Mouse (Mus musculus) heart, postnatal 14 days (tissue): Measurements from ENCODE around the gene Cpeb4. TPM values are rescaled to one million over a fixed set of nuclear protein-coding genes. Genes with fewer than 3 reads are reported as not detected.

Experiments used
- DNase-seq, 2 experiments: peaks; one replicate each; pipeline ENCODE4 v3.0.0; 2021 to 2022
- intact Hi-C: fragments of 180-260 bp; cut with DNase I; formaldehyde crosslinking; loops from one replicate; pipeline ENCODE4 v1.15.1; 2025
- total RNA-seq, 2 experiments: library from RNA; stranded (reverse); gene quantifications; 2 replicates each; pipeline ENCODE4 v1.2.3; 2021

Gene Cpeb4
- total RNA-seq, 2 experiments from 2014 or later: 82.8 to 94.9 TPM

DNA sequence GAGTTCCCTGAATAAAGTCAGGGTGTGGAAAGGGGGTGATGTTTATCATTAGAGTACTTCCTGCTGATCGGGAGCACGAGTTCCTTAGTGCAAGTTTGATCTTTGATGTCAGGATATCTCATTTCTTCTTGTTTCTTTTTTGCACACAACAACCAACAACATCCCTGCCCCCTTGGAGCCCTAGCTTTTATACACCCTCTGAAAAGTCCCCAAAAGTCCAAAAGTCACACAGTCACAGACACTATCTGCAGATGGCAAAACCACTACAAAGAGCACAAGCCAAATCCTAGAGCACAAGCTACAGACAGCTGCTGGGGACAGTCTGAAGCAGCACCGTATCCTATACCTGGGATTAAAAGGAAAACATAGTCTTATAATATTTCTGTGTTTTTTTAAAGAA lies 20.1 kb downstream of the Cpeb4 start:
- intact Hi-C loops: no loop called here
- DNase-seq: no peak

DNA sequence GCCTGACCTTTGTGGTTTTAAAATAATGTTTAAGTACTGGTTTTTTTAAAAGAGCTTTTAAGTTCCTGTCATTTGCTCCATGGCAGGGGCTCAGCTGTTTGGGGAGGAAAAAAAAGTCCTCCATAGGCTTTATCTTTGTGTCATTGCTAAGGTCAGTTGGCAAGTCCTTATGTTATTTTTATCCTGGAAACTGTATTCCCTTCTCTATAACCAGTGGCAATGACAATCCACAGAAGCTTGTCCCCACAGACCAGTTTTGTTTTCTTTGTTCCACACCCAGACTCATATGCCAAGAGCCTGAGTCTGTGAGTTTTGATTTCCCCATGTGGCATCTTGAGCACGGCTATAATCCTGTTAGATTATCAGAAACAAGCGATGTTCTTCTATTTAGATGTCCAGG lies 21.6 kb downstream of the Cpeb4 start:
- intact Hi-C loops: no loop called here
- no peak for DNase-seq

GRCm38 (mm10) chr11:31896065-31896792 lies 24.2 kb downstream of the Cpeb4 start:
- no peak for DNase-seq
- intact Hi-C loops: no loop called here

DNA sequence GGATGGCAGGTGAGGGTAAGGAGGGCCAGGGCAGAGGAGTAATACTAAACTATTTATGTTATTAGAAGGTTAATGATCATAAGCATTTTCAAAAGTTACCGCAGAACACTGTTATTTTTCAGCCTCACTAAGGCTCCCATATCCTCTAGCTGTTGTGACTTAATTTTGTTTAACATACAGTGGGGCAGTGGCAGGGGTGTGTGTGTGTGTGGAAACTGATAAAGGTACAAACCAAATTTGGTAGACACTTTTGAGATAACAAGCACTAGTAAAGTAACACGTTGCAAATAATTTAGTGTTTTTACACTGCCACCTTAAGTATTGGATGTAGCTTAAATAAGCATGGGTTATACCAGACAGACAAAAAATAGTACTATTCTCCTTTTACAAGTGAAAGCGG lies 24.9 kb downstream of the Cpeb4 start:
- DNase-seq: no peak
- intact Hi-C loops: no loop called here

- intact Hi-C loops: loop anchor here (2.0 kb wide), 1 partner anchor 16 kb away; no protein-coding TSS in a partner anchor
- DNase-seq: no peak
These were observed 27.2 kb downstream of the Cpeb4 start for GRCm38 (mm10) chr11:31899166-31899565.

DNA sequence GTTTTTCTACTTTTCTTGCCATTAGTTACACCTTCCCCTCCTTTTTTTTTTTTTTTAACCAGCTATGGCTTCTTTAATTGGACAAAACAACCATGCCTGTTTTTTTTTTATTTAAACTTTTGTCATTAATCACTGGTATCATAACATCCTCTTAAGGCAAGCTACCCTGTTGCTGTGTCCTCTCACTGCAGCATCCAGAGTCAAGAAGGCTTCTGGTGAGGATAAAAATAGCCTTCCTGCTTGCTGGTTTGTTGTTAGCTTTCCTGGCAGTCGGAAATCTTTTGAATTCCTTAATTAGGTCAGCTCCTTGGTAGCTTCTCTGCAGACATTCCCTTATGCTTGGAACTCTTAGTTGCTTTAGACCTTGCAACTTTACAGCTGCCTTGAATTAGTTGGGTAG lies 28.7 kb downstream of the Cpeb4 start:
- no peak for DNase-seq
- intact Hi-C loops: no loop called here

DNA sequence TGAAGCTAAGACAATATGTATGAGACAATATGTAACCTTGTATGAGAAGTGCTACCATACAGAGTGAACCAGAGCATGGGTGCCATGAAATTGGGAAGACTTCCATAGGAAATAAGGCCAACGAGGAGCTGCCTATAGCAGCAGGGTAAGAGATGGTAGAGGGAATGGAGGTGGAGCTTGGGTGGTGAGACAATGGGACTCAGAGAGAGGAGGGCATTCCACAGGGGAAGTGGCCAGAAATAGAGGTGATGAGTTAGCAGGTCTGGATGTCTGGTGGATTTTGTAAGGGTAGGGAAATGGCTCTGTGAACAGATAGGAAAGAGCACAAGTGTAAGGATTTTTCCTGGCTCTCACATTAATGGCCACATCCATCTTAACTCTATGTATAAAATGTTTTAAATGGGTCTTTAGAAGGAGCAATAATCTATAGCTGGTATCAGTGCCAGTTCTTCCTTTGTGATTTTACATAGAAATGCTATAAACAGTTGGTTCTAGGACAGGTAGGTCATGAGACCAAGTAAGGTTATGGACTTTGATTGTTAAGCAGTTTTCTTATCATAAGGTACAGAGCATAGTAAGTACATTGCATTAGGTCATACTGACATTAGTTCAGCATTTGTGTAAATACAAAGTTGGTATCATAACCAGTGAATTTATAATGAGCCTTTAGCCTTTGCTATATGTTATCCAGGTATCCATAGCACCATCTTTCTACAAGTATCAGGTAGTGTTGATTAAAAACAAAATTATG lies 30.4 kb downstream of the Cpeb4 start:
- no peak for DNase-seq
- intact Hi-C loops: no loop called here

DNA sequence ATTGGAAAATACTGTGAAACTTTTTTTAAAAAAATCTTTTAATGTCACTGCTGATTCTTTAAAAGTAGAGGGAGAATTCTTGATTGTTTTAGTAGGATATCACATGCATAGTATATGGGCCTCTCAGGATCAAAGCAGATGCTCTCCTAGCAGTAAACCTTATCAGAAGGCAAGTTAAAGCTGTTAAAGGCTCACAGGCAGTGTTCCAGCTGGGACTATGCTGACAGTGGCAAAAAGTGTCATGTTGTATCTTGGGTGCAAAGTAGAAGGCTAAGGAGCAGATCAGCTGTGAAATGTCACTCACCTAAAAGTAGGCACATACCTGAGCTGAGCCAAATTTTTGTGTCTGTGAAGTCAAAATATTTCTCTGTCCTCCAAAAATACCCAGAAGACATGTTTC lies 34.5 kb downstream of the Cpeb4 start:
- intact Hi-C loops: loop anchor here (5.0 kb wide), 2 partner anchors 34 to 41 kb away; partner anchors contain the start of gene Cpeb4
- no peak for DNase-seq

DNA sequence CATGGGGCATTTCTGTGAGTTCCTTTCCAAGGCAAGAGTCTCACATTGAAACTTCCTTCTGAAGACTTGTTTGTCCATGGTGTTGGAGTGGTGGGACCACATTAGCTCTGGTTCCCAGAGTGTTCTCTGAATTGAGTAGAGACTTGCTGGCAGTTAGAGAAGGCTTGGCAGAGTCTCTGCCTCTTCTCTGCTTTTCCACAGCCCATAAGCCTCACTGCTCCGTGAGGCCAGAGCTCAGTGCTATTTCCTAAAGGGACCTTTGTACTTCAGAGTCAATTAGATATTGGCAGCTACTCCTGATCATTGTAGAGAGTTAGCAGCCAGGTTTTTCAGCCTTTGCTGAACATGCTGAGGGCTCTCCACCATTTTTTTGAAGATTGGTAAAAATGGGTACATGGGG lies 35.6 kb downstream of the Cpeb4 start:
- intact Hi-C loops: loop anchor here (5.0 kb wide), 2 partner anchors 35 to 40 kb away; partner anchors contain the start of gene Cpeb4
- no peak for DNase-seq

DNA sequence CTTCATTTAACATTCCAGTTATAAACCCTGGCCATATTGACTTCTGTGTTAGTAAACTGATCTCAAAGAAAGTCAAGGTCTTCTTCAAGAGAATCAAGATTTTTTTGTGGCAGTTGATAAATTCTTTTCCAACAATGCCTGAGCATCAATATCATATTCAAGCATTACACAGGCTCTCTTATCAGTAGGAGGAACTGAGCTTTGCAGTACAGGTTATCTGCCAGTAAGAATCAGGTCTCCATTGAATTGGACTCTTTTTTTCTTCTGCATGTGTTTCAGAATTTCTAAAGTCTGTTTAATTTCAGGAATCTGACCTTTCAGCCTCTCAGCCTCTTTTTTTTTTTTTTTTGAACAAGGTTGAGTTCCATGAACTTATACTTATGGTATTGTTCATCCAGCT lies 40.9 kb downstream of the Cpeb4 start:
- intact Hi-C loops: no loop called here
- DNase-seq: no peak

DNA sequence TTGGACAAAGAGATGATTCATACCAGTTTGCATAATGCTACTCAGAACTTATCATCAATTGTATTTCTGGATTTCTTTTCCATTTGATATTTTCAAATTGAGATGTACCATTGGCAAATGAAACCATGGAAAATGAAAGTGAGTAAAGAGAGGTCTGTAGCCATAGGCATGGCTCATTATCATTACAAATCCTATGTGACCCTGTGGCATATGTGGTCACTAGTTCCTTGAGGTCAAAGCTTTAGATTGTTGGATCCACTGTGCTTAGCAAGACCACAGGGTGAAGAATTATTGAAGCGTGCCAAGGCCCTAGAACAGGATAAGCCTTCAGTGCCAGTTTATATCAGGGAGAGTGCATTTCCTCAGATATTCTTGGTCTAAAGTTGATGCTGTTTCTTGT lies 45.8 kb downstream of the Cpeb4 start:
- no peak for DNase-seq
- intact Hi-C loops: no loop called here

DNA sequence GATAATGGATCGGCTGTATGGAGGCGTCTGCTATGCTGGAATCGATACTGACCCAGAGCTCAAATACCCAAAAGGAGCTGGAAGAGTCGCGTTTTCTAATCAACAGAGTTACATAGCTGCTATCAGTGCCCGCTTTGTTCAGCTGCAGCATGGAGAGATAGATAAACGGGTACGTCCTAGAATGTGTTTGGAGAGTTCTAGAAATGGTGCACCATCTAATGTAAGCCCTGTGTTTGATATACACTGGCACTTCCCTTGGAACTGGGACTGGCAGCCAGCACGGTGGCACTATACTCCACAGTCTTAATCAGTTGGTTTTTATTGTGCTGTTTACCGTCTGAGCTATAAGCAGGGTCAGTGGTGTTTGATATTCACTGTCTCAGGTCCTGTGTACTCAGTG lies 58.0 kb downstream of the Cpeb4 start:
- intact Hi-C loops: loop anchor here (5.0 kb wide), 1 partner anchor 58 kb away; the partner anchor contains the start of gene Cpeb4
- no peak for DNase-seq

DNA sequence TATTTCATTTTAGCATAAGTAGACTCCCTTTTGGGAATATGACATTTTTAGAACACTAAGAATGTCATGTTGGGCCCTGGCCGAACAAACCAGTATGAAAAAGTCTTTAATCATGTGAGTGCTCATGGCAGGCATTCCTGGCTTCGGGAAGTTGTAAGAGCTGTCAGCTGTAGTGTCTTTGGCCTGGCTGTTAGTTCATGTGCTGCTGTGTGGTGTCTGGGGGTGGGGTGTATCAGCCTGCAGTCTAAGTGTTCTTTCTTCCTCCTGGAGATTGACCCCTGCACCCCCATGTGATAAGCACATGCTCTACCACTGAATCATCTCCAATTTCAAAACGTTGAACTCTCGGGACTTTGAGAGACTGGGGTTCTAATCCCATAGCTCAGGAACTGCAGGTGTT lies 63.6 kb downstream of the Cpeb4 start:
- DNase-seq: peak; percentile 16 to 45
- intact Hi-C loops: no loop called here

- intact Hi-C loops: no loop called here
- DNase-seq: no peak
These were observed 65.0 kb downstream of the Cpeb4 start for GRCm38 (mm10) chr11:31936910-31937525.

DNA sequence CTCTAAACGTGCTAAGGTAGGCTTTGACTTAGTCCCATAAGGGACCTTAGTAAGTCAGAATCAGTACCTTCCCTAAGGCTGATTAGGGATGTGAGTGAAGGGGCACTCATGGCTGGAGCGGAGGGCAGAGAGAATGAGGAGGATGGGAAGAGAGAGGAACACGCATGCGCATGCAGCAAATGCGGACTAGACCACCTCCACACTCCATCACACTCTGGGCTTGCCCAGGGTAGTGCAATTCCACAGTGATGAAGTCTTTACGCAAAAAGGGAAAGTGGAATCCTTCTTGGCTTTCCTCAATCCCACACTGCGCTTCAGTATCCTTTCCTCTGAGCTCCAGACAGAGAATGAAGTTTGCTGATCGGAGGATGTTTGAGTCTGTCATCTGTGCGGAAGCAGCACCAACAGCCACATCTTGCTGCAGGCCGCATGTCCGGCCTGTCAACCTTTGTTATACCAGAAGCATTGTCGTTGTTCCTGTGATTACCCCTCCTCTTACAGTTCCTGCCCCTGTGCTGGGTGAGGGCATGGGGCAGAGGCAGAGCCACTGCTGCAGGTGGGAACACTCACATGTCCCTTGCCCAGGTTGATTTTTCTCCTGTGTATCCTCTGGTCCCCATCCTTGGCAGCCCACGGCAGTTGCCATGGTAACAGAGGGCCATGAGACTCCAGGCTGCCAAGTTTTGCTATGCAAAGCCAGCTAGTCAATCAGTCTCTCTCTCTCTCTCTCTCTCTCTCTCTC lies 69.1 kb downstream of the Cpeb4 start:
- intact Hi-C loops: no loop called here
- no peak for DNase-seq

DNA sequence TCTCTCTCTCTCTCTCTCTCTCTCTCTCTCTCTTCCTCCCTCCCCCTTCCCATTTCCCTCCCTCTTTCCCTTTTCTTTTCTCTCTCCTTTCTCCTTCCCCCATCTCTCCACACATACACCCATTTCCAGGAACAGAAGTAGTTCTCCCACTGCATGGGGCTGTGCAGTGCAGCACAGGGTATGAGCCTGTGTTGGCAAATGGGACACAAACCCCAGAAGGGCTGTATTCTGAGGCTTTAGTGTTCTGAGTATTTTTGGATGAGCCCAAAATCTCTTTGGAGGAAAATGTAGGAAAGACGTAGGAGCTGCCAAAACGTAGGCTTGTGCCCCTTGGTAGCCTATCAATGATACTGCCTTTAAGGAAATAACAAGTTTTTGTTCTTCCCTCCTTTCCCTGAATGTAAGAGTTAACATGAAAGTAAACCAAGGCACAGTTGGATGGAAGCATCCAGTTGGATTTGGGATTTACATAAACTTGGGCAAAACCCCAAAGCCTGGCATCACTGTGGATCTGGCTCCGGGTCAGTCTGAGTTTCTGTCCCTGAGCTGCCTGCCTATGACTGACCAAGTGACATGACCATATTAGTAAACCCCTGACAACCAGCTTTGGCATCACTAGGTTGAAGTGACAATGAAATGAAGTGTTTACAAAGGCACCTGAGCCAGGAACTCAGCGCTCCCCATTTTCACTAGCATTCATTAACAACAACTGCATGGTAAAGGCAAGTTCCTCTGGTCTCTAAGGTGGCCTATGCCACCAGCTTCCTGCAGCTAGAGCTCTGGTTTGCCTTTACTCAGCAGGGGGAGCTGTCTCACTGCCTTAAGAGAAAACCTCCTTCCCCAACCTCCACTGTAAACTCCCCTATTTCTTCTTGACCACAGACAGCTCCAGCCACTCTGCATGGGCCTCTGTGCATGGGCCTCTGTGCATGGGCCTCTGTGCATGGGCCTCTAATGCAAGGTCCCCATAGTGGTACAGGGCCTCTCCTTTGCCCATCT lies 69.9 kb downstream of the Cpeb4 start:
- no peak for DNase-seq
- intact Hi-C loops: no loop called here

- intact Hi-C loops: loop anchor here (5.0 kb wide), 2 partner anchors 38 to 183 kb away; no protein-coding TSS in a partner anchor
- no peak for DNase-seq
These were observed 73.5 kb downstream of the Cpeb4 start for GRCm38 (mm10) chr11:31945471-31945870.

DNA sequence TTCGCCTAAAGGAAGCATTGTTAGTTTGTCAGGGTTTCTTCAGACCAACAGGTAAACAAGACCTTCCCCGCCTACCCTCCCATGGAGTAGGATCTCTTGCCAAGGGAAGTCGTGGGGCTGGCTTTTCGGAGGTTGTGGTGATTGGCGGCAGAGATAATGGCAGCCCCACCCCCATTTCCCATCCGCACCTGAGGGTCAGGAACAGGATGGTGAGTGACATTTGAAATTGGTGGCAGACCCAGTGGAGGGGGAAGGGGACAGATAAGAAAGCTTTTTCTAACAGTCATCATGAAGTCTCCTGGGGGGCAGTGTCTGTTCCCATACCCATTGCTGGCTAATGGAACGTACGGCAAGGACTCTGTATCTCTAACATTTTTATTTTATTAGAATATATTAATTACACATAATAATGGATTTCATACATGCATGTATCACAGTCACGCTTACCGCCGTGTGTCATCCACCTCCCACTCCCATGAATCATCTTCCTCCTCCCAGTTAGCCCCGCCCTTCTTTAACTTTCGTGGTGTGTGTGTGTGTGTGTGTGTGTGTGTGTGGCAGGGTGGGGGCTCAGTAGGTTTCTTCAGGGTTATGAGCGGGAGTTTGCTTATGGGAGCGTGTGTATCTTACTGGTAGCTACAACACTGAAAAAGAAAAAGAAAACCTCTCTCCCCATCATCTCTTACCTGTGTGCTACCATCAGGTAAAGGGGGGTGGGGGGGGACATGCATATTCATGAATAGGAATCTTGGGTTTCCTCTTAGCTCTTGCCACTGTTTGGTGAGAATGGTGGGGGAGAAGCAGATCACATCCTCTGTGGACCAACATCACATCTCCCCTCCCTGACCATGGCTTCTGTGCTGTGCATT lies 76.7 kb downstream of the Cpeb4 start:
- intact Hi-C loops: loop anchor here (1.0 to 5.0 kb wide), 4 partner anchors 41 to 273 kb away; no protein-coding TSS in a partner anchor
- no peak for DNase-seq
